Comparison of ENCODE assay signal across 11 mouse cellular contexts in the genomic region with DNA sequence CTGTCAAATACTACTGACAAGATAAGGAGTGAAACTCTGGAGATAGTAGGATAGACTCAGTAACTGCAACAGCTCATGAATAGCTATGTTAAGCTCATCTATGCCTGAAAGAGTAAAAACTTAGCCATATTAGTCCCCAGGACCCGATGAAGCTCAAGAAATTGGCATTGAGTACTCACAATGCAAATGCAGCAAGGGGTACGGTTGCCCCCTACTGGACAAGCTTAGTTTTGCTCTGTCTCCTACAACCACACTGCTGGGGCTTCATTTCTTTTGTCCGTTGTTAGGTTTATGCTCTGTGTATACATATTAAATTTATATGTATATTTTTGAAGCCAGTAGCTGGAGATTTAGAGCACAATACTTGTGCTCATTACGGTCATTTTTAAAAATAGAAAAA.
DNase-seq lines count a peak whose midpoint lies in the region; ATAC-seq and TF ChIP-seq lines count a peak whose summit lies in the region.
"Had no signal": no experiment of that assay in that cellular context is flagged by ENCODE, and none has a peak within 500 bp of the region (broad histone marks: within the 10 kb centered on the region; RNA-seq: fewer than 3 reads in every experiment).

No protein-coding gene starts in this region.

- 85% methylated on average over 4 of the region's 4 CpGs for WGBS in forebrain, postnatal 0 days
- 85% methylated on average over 4 of the region's 4 CpGs for WGBS in forebrain, embryonic 15.5 days

- H3K4me3 ChIP-seq in forebrain, postnatal 0 days (ENCODE audit: low read depth, low read length): no peak overlapping the region
- H3K4me3 ChIP-seq in forebrain, embryonic 15.5 days: no peak overlapping the region
- H3K4me3 ChIP-seq in CH12.LX (replicated peaks in 1 of 3; ENCODE audit: low read depth in 2 of 3, low read length in 2 of 3, poor library complexity in 1 of 3): no peak overlapping the region

- H3K79me2 ChIP-seq in CH12.LX (replicated peaks; ENCODE audit: control insufficient read depth, extremely low read depth, insufficient read depth, poor library complexity, severe bottlenecking): no peaks in the 10 kb centered on the region

- H3K27me3 ChIP-seq in forebrain, postnatal 0 days (ENCODE audit: insufficient read depth, low read length): no peaks in the 10 kb centered on the region
- no peaks in the 10 kb centered on the region for H3K27me3 ChIP-seq in forebrain, embryonic 15.5 days
- no peaks in the 10 kb centered on the region for H3K27me3 ChIP-seq in CH12.LX (replicated peaks)

- no peak for ATAC-seq in forebrain, postnatal 0 days
- no peak for ATAC-seq in forebrain, embryonic 15.5 days (replicated peaks)
- ATAC-seq in activated CD4-positive, CD25-positive, alpha-beta regulatory T cell, adult 4 months: no peak

- in situ Hi-C loops in CH12.LX (cut with MboI; ENCODE audit: low pct_ligation_motif_present, low pct_unique_long_range_greater_than_20kb, low sequenced_read_pairs): no loop called here

- peak; percentile 4 for DNase-seq in forebrain, postnatal 0 days
- DNase-seq in left cerebral cortex, adult 18-20 months (ENCODE audit: low spot score in 2 of 2): peak; percentile 19 to 36
- no peak for DNase-seq in left cerebral cortex, adult 8-10 months (ENCODE audit: low spot score in 2 of 2)
- no peak for DNase-seq in CH12.LX (ENCODE audit: extremely low read depth)
- peak; percentile 11 for DNase-seq in embryo, embryonic 11.5 days (ENCODE audit: low read depth, low spot score)
- DNase-seq in heart, adult 18-20 months: no peak
- DNase-seq: gastrocnemius, postnatal 10 days; kidney, postnatal 14 days; lung, postnatal 4 days had no signal

- H3K9ac ChIP-seq in forebrain, postnatal 0 days: no peak overlapping the region
- H3K9ac ChIP-seq in forebrain, embryonic 15.5 days (replicated peaks): no peak overlapping the region
- H3K9ac ChIP-seq in CH12.LX (ENCODE audit: insufficient read depth, low read depth): no peak overlapping the region

- no peaks in the 10 kb centered on the region for H3K4me1 ChIP-seq in forebrain, postnatal 0 days (ENCODE audit: insufficient read depth)
- no peaks in the 10 kb centered on the region for H3K4me1 ChIP-seq in forebrain, embryonic 15.5 days
- no peaks in the 10 kb centered on the region for H3K4me1 ChIP-seq in CH12.LX (ENCODE audit: control insufficient read depth in 1 of 2, insufficient read depth in 2 of 2)

- no peak for TF ChIP-seq EP300 in CH12.LX (IDR thresholded peaks at IDR 0.05; ENCODE audit: low read length)

- TF ChIP-seq RAD21 in CH12.LX (IDR thresholded peaks at IDR 0.05; ENCODE audit: low read depth, low read length): peak; percentile 38

- TF ChIP-seq CTCF in forebrain, postnatal 0 days (IDR thresholded peaks at IDR 0.05; ENCODE audit: low read depth): peak; percentile 37
- peak; percentile 20 to 48; a peak in 2 of 4 replicates for TF ChIP-seq CTCF in CH12.LX (conservative IDR thresholded peaks at IDR 0.05 in 1 of 2, IDR thresholded peaks at IDR 0.05 in 1 of 2; ENCODE audit: low read depth in 2 of 2, low read length in 2 of 2)

- H3K4me2 ChIP-seq in forebrain, postnatal 0 days (ENCODE audit: low read depth): no peak overlapping the region
- H3K4me2 ChIP-seq in forebrain, embryonic 15.5 days (replicated peaks): no peak overlapping the region
- H3K4me2 ChIP-seq in CH12.LX (ENCODE audit: insufficient read depth, low read depth, poor library complexity, severe bottlenecking): no peak overlapping the region

- TF ChIP-seq POLR2A in CH12.LX (IDR thresholded peaks at IDR 0.05; ENCODE audit: low read depth, low read length): no peak

- dilution Hi-C loops in CH12.LX (cut with MboI; ENCODE audit: extremely low pct_ligation_motif_present, extremely low pct_unique_long_range_greater_than_20kb, low sequenced_read_pairs): no loop called here

- no peaks in the 10 kb centered on the region for H3K9me3 ChIP-seq in forebrain, postnatal 0 days (ENCODE audit: low read length)
- no peaks in the 10 kb centered on the region; the same call in 1 of the 2 replicates for H3K9me3 ChIP-seq in forebrain, embryonic 15.5 days
- H3K9me3 ChIP-seq in CH12.LX (replicated peaks; ENCODE audit: low read length): peaks cover 16% of the 10 kb centered on the region

- H3K27ac ChIP-seq in forebrain, postnatal 0 days (ENCODE audit: low read depth, low read length): no peak overlapping the region
- no peak overlapping the region for H3K27ac ChIP-seq in forebrain, embryonic 15.5 days (replicated peaks)
- no peak overlapping the region for H3K27ac ChIP-seq in CH12.LX (ENCODE audit: insufficient read depth, low read depth)

- no peaks in the 10 kb centered on the region for H3K36me3 ChIP-seq in forebrain, postnatal 0 days (ENCODE audit: insufficient read depth)
- no peaks in the 10 kb centered on the region for H3K36me3 ChIP-seq in forebrain, embryonic 15.5 days
- H3K36me3 ChIP-seq in CH12.LX (replicated peaks in 1 of 2; ENCODE audit: control insufficient read depth in 1 of 2, insufficient read depth in 1 of 2, low read length in 1 of 2): no peaks in the 10 kb centered on the region

TF ChIP-seq in CH12.LX, 34 proteins besides CTCF, POLR2A, EP300 and RAD21:
- TF ChIP-seq USF2 (conservative IDR thresholded peaks at IDR 0.05; ENCODE audit: low read depth, low read length) (no peak), ELF1 (IDR thresholded peaks at IDR 0.05; ENCODE audit: low read depth, low read length) (no peak), HCFC1 (IDR thresholded peaks at IDR 0.05; ENCODE audit: low read depth, low read length) (no peak), SIN3A (IDR thresholded peaks at IDR 0.05; ENCODE audit: low read length) (no peak), MAZ (IDR thresholded peaks at IDR 0.05; ENCODE audit: low read depth, low read length) (no peak), MAX (IDR thresholded peaks at IDR 0.05; ENCODE audit: low read length) (no peak), KAT2A (IDR thresholded peaks at IDR 0.05; ENCODE audit: insufficient replicate concordance, low read length) (no peak)
TF ChIP-seq in CH12.LX: peak in this region for 0.

Comparison
In these comparisons a context has a peak if more than half of its experiments do, and no peak if none do; other contexts are left out.
1. DNase-seq: peak in forebrain, postnatal 0 days (single experiment), left cerebral cortex, adult 18-20 months (2 of 2) and embryo, embryonic 11.5 days (single experiment); none in left cerebral cortex, adult 8-10 months (0 of 2), CH12.LX (single experiment) and heart, adult 18-20 months (0 of 2).